Mouse (Mus musculus) heart, postnatal 0 days (tissue): ENCODE measurements around the gene Gm33543.

Experiments
- CTCF ChIP-seq: IDR thresholded peaks from 2 replicates; pipeline ENCODE4 v1.5.1; 2016; ENCODE audit warnings: antibody characterized with exemption, control low read depth, low read depth
- EP300 ChIP-seq: IDR thresholded peaks from 2 replicates; pipeline ENCODE4 v1.6.1; 2016; ENCODE audit warnings: antibody characterized with exemption, low read depth

GRCm38 (mm10) chr10:95828374-95828773 is 14.4 kb downstream of the Gm33543 start:
- TF ChIP-seq CTCF (no peak), EP300 (no peak)
